Mouse (Mus musculus) layer of hippocampus, adult 18-20 months (tissue): ENCODE measurements around the gene Cox7a1. TPM values are rescaled to one million over a fixed set of nuclear protein-coding genes. Genes with fewer than 3 reads are reported as not detected.
"Not testable (repeated sequence)": the region's sequence is repeated elsewhere in the genome, so short reads cannot be mapped to it uniquely, and the experiment has no call there.

Experiments
- DNase-seq, 2 experiments: peaks; one replicate each; pipeline ENCODE4 v3.0.0; 2022; ENCODE audit warnings: low spot score in 2 of 2
- total RNA-seq, 2 experiments: library from RNA; stranded (reverse); gene quantifications; 2 replicates each; pipeline ENCODE4 v1.2.3; 2021

The Cox7a1 gene
- total RNA-seq, 2 experiments from 2014 or later, result 3.1 to 4.6 TPM

DNA sequence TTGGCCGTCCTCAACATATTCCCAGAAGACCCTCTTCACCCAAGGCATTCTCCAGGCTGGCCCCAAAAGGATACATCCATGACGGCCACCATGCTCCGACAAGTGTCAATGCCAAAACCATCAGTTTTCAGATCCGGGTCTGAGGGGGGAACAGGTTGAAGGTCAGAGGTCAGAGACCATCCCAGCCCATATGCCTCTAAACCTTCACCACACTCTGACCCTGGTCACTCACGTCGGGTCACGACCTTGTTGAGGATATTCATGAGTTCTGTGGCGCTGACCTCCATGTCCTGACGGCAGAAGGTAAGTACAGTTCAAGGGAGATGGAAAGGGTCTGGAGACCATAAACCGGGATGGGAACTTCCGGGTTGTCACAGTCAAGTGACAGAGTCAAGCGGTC, 8.1 kb downstream of the Cox7a1 start:
- no peak for DNase-seq

DNA sequence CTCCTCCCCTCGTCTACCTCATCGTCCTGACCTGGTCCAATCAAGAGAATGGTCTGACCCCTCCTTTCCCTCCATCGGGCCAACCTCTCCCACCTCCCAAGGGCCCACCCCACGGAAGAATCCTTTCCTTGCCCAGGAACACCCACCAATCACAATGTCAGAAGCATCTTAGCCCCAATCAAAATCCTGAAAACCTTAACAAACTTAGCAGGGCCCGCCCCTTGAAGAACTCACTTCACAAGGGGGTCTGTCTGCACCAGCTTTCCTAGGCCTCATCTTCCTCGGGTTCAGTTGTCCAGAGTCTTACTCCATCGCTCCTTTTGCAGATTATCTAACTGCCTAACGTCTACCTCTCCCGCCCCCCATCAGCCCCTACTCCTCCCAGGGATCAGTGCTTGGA, 9.1 kb downstream of the Cox7a1 start:
- no peak for DNase-seq

DNA sequence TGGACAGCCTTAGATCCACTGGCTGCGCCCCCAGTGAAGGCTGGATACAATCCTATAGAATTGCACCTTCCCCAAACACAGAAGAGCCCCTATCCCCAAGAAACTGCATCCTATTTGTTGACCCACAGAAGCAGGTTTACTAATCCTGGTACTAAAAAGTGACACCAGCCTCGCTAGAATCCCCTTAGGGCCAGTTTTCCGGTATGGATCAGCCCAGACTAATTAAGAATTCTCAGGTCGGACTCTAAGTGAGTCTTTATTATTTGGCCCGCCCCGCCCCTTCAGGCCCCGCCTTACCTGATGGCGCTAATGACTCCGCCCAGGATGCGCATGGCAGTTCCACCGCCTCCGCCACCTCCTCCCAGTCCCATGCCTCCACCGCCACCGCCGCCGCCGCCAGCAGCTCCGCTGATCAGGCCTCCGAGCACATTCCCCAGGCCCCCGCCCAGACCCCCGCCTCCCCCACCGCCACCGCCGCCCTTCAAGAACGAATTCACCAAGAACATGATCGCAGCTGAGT, 9.7 kb downstream of the Cox7a1 start:
- peak; percentile 68 to 86 for DNase-seq

DNA sequence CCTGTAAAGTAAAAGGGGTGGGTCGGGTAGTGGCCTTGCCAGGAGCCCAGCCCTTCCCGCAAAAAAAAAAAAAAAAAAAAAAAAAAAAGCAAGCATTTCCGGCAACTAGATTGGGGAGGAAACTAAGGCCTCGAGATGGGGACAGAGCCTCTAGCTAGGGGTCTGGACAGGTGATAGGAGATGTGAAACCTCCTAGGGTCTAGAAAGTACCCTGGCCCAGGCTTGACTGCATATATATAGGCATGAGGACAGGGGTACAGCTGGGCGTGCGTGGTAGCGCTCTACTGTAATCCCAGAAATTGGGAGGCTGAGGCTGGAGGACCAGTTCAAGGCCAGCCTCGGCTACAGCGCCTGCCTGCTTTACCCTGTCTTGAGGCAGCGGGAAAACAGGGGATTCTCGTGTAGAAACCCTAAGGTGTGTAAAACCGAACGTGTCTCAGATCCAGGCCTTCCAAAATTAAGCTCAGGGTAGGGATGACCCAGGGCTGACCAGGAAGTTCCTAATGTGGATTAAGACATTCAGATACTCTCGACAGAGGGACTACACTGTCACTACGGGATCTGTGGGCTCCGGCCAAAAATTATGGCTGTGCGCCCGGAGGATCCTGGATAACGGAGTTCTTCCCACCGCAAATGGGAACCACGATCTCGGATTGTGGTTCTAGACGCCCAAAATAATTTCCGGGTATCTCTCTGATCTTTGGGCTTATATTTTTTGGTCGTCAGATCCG, 10.3 kb downstream of the Cox7a1 start:
- DNase-seq, result peak in 1 of 2 experiments; percentile 43

DNA sequence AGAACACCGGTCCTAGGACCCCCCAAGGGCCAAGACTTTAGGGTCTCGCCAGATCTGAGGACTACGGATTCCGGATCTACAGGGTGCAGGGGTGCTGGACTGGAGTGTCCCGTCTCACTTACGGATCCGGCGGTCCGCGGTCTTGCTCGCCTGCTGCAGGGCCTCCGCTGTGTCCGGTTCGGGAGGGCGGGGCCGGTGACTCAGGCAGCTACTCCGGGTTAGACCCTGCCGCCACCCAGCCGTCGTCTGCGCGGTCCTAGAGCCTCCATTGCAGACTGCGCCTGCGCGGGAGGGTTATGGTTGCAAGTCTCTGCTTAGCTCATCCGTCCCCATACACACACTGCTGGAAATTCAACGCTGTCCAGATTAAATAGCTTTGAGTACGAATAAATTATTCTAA, 10.9 kb downstream of the Cox7a1 start:
- DNase-seq, result peak; percentile 92 to 96

DNA sequence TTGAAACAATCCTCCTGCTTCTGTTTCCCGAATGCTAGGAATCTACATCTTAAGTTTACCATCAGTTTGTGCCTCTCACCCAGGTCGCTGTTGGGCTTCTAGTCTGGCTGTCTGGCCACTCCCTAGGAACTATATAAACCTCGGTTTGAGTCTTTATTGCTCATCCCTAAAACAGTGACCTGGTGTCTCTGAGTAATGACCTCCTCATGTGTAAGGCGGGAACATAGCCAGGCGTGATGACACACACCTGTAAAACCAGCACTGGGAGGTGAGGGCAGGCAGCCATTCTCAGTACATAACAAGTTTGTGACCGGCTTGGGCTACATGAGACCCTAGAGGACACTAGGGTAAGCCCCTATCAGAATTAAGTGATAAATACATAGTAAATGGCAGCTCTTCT, 11.5 kb downstream of the Cox7a1 start:
- DNase-seq, result no peak

DNA sequence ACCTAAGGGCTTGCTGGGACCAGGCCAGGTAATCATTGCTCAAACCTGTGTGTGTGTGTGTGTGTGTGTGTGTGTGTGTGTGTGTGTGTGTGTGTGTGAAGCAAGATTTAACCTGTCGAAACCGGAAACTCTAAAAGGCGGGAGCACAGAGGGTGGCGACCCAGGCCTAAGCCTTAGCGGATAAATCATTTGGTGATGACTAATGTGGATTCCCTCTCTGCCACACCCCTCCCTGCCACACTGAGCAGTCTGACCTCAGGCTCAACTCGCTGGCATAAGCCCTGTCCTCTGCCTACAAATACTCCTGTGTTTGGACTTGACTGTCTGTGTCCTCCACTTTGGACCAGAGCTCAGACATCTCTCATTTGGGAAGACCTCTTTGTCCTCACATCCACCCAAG, 12.2 kb downstream of the Cox7a1 start:
- DNase-seq, result no peak

DNA sequence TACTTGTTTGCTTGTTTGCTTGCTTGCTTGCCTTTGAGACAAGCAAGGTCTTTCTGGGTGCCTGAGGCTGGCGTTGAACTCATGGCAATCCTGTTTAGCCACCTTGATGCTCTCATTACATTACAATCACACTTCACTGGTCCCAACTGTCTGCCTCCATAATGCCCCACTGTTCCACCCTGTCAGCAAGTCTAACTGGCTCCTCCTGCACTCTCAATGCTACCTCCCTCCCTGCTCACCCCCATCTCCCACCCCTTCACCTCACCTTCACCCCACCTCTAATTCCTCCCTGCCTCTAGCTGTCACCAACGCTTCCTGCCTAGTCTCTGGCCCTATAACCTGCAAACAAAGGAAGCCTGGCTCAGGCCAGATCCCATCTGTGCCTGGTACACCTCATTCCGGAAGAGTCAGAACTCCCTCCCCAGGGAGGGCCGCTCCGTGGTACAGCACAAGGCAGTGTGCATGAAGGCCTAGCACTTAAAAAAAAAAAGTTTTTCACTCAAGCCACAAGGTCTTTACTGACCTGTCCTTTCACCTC, 13.7 kb downstream of the Cox7a1 start:
- no peak for DNase-seq

DNA sequence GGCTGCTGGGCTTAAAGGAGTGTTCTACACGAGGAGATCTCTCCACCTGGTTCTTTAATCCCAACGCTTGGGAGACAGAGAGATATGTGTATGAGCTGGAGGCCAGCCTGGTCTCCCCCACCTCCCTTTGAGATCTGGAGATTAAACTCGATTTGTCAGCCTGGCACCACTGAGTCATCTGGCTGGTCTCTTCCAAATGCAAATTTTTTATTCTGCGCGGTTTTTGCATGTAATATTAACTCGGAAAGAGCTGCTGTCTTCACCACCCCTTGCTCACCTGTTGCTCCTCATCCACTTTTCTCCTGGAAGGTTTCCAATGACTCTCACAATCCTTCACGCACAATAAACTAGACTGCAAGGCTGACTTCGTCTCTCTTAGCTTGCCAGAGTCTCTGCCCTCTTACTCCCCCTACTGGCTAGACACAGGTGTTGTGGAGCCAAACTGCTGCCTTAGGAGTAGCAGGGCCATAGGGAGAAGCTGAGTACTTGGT, 14.6 kb downstream of the Cox7a1 start, which contains the start of gene Capns1:
TSS of gene Capns1 (minus strand) at position 331 of the 491 bp plus-strand sequence.
- DNase-seq, result peak in 1 of 2 experiments; percentile 70

DNA sequence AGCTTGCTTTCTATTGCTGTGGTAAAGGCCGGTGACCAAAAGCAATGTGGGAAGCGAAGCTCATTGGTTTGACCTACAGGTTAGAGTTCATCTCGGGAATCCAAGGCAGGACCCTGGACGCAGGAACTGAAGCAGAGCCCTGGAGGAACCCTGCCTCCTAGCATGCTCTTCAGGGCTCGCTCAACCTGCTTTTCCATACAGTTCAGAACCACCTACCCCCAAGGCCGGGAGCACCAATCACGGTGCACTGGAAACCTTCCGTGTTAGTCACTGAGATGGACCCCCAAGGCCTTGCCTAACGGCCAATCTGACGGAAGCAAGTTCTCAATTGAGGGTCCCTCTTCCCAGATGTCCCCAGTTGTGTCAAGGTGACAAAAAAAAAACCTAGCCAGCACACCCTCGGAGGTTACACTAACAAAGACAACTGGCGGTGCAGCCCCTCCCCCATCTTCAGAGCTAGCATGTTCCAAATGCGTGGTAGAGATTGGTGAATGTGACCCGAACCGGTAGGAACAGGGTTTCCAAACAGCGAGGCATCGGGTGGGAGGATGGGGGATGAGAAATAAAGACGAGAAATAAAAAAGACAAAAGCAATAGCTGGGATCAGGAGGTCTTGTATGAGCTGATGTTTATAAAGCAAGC, 15.7 kb downstream of the Cox7a1 start:
- DNase-seq, result no peak

DNA sequence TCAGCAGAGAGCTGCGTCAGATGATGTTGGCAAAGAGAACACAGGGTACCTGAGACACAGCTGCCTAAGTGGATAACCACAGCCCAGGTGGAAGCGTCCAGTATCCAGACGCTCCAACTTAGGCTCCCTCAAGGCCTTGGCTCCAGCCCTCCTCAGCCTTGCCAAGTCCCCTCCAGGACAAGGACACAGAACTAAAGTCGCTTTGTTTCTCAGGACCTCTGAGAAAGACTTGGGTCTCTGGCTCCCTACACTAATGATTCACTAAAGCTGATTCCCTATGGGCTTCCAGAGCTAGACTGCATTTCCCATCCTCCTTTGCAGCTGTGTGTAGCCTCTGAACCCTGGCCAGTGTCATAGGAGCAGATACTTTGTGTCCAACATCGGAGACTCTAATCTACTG, 16.3 kb downstream of the Cox7a1 start:
- no peak for DNase-seq

DNA sequence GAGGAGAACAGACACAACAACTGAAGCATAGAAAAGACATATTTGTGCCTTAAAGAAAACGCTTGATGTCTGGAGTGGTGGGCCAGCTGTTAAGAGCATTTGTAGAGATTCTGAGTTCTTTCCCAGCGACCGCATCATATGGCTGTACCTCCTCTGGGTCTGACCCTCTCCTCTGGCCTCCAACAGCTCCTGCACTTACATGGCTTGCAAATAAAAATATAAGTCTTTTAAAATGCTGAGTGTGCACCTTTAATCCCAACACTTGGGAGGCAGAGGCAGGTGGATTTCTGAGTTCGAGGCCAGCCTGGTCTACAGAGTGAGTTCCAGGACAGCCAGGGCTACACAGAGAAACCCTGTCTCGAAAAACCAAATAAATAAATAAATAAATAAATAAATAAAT, 16.7 kb downstream of the Cox7a1 start:
- not testable (repeated sequence) for DNase-seq

DNA sequence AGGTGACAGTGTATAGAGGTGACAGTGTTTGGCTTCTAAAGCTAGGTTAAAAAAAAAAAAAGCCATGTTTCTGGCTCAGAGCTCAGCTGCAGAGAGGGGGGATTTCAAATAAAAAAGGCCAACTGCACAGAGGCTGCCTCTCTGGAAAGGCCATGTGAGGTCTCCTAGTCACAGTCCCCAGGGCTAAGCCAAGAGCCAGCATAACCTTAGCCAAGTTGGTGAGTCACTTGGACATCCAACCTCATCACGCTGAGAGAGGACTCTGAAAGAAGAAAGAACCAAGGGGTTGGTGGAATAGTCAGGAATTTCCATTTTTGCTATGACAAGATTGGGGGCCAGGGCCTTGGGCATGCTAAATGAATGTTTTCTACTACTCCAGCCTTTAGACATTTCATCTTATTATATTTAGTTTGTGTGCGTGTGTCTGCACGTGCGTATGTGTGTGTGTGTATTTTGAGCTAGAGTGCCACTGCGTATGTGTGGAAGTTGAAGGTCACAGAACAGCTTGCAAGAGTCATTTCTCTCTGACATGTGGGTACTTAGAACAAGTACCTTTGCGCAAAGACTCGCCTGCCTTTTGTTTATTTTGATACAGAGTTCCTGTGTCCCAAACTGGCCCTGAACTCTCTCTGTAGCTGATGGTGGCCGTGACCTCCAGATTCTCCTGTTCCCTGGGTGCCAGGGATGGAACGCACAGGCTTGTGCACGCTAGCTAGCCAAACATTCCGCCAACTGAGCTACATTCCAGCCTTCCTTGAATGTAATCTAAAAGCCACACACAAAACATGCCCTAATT, 19.1 kb downstream of the Cox7a1 start:
- no peak for DNase-seq

DNA sequence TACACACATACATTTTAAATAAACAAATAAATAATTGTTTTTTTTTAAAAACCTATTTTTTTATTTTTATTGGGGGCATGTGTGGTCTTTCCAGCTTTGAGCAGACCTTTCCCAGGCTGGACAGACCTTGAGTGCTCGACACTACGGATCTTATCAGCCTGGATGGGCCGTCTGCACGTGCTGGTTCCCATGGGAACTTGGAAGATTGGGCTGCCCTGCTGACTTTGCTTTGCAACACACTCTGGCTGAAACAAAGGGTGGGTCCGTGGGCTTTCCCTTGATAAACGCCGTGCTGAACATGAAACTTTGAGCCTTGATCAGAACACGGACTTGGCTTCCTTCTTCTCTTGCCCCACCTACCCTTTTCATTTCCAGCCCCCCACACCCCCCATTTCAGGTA, 20.4 kb downstream of the Cox7a1 start:
- DNase-seq, result no peak

DNA sequence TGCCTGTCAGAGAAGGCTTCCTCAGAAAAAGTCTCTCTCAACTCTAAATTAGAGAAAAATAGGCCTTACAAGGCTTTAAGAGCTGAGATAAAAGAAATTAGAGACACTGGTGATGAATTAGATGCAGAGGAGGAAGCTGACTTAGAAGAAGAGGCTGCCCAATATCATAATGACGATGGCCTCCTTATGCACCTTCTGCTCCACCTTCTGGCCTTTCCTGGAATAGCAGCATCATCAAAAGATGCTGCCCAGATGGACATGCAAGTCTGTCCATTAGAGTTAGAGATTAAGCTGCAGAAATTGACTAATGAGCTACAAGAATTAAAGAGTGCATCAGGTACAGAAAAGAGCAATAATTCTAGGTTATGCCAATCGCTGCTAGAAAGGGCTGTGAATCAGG, 21.4 kb downstream of the Cox7a1 start:
- peak in 1 of 2 experiments; percentile 59 for DNase-seq

DNA sequence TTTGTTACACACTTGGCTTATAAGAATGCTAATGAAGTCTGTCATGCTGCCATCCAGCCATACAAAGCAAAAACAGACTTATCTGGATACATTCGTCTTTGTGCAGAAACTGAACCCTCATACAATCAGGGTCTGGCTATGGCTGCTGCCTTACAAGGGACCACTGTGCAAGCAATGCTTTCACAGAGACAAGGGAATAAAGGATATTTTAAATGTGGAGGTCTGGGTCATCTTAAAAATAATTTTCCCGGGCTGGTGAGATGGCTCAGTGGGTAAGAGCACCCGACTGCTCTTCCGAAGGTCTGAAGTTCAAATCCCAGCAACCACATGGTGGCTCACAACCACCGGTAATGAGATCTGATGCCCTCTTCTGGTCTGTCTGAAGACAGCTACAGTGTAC, 22.4 kb downstream of the Cox7a1 start:
- DNase-seq, result not testable (repeated sequence)

DNA sequence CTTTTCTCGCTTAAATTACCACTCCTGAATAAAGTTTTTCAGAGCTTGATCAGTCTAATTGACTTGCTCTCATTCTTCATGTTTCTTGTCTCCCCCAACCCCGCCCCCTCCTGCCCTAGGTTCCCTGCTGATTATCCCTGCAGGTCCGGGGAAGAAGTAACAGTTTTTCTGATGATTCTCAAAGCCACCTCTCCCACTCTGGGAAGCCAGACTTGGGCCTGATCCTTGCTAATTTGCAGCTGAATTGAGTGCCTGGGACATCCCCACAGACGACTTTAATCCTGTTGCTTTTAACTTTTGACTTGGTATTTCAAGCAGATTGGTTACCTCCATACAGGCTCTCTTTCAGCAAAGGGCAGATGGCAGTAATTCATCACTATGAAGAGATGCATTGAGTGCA, 27.1 kb downstream of the Cox7a1 start:
- no peak for DNase-seq

DNA sequence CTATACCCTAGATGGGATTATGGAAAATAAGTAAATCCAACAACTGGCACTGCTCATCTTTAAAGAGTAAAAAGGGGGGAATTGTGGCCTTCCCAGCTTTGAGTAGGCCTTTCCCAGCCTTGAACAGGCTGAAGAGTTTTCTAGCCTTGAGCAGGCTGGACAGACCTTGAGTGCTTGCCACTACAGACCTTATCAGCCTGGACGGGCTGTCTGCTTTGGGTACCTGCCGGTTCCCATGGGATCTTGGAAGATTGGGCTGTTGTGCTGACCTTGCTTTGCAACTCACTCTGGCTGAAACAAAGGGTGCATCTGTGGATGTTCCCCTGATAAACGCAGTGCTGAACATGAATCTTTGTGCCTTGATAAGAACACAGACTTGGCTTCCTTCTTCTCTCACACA, 29.9 kb downstream of the Cox7a1 start:
- no peak for DNase-seq

DNA sequence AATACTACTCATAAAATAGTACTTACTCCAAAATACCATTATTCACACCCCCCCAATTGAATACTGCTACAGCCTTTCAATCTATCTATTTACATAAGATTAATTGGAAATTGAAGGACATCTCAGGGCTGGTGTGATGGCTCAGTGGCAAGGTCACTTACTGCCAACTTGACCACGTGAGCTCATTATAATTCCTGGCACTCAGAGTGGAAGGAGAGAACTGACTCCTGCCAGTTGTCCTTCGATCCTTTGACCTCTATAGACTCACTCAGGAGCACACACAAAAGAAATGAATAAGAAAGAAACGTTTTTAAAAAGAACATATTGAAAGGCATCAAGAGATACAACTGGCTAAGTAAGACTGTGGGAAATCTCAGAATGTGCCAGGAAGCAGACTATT, 31.9 kb downstream of the Cox7a1 start:
- no peak for DNase-seq

DNA sequence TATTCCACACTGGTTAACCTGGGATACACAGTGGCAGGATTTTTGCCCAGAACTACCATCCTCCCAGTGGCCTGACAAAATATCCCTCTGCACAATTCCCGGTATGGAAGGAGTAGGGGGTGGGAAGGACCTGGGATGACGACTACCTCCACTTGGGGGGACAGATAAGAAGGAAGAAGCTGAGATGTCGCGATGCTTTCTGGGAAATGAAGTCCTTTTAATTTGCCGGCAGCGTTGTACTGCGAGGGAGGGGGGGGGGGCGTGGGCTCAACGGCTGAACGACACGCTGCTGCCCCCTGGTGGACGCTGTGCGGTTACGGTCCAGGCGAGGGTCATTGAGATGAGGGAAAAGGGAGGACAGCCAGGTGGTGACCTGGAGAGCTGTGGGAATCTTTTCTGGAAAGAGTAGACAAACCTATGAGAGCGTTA, 32.8 kb downstream of the Cox7a1 start:
- DNase-seq, result peak; percentile 43 to 73

DNA sequence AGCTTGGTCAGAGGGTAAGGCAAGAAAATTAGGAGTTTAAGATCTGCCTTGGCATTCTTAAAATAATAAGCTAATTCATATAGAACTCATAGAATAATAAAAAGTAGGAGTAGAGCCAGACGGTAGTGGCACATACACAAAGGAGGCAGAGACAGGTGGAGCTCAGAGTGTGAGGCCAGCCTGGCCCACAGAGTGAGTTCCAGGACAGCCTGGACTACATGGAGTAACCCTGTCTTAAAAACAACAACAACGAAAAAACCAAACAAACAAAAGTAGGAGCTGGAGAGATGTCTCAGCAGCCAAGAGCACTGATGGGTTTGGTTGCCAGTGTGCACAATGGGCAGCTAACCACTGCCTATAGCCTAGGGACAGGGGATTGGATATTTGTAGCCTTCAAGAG, 33.3 kb downstream of the Cox7a1 start:
- DNase-seq, result no peak
